Mouse (Mus musculus) natural killer cell, adult 2 months (primary cell): ENCODE data around the gene Tas2r109.
"Not testable (repeated sequence)": the region's sequence is repeated elsewhere in the genome, so short reads cannot be mapped to it uniquely, and the experiment has no call there.

ENCODE experiments used
- DNase-seq, 2 experiments: peaks; one replicate each; pipeline ENCODE4 v3.0.0; 2022; ENCODE audit warnings: low spot score in 2 of 2

The Tas2r109 gene

GRCm38 (mm10) chr6:132980865-132981264 is at the start of gene Tas2r109:
Gene Tas2r109, minus strand, starts transcription at chr6:132980965.
- no peak for DNase-seq

GRCm38 (mm10) chr6:132957819-132958218 is 22.9 kb downstream of the Tas2r109 start, which contains the start of gene Tas2r131:
Gene Tas2r131, minus strand, starts transcription at chr6:132957919.
- no peak for DNase-seq

GRCm38 (mm10) chr6:132950802-132951201 is 30.0 kb downstream of the Tas2r109 start, which contains the start of gene Tas2r129:
Gene Tas2r129, plus strand, starts transcription at chr6:132951102.
- no peak for DNase-seq

GRCm38 (mm10) chr6:132941376-132941775 is 39.4 kb downstream of the Tas2r109 start:
- not testable (repeated sequence) for DNase-seq
